Mouse (Mus musculus) embryonic fibroblast, embryonic 13.5 days (primary cell): ENCODE data around the gene Gm21488. TPM values are rescaled to one million over a fixed set of nuclear protein-coding genes. Genes with fewer than 3 reads are reported as not detected.
"Not testable (repeated sequence)": the region's sequence is repeated elsewhere in the genome, so short reads cannot be mapped to it uniquely, and the experiment has no call there.

Experiments used
- H3K27ac ChIP-seq: 2 replicates; pipeline ENCODE4 v1.5.1; 2012; ENCODE audit warnings: low read length, control low read depth, inconsistent platforms; ENCODE audit not compliant: insufficient read depth
- H3K4me1 ChIP-seq: 2 replicates; pipeline ENCODE4 v1.6.1; 2011; ENCODE audit warnings: low read length; ENCODE audit not compliant: control insufficient read depth, insufficient read depth
- H3K4me3 ChIP-seq: 2 replicates; pipeline ENCODE4 v1.5.1; 2011; ENCODE audit warnings: mild to moderate bottlenecking, control low read depth, low read length; ENCODE audit not compliant: insufficient read depth
- polyA plus RNA-seq: library from polyadenylated mRNA; stranded (reverse); fragments of >200 nt; gene quantifications from 2 replicates; pipeline ENCODE4 v1.2.4, GENCODE M21; 2011; ENCODE audit warnings: low read depth; ENCODE audit not compliant: missing spikeins, insufficient read length

The Gm21488 gene
- polyA plus RNA-seq = not detected in 2 replicates

GRCm38 (mm10) chrY:27521820-27522219 is at the start of gene Gm21488:
Gene Gm21488 (minus strand): TSS chrY:27521920.
- H3K27ac ChIP-seq, H3K4me3 ChIP-seq, H3K4me1 ChIP-seq: not testable (repeated sequence)
